Mouse (Mus musculus) 3T3-L1 (cell line): ENCODE data around the gene Axin2.
A peak's percentile ranks its signal among the peaks of the same experiment; 100 is the strongest.

Source experiments
- DNase-seq: peaks from one replicate; pipeline ENCODE4 v3.0.0-alpha.2; 2015; ENCODE audit warnings: low read depth, low spot score

The Axin2 gene

GRCm38 (mm10) chr11:108973459-108973858, 53.3 kb downstream of the Axin2 start:
- no peak for DNase-seq

GRCm38 (mm10) chr11:108973866-108974265, 53.7 kb downstream of the Axin2 start:
- DNase-seq = no peak

GRCm38 (mm10) chr11:108975583-108975982, 55.4 kb downstream of the Axin2 start:
- DNase-seq = no peak

- peak; percentile 32 for DNase-seq
Measured at GRCm38 (mm10) chr11:108980530-108980929, 60.4 kb downstream of the Axin2 start.

- DNase-seq = no peak
Measured at GRCm38 (mm10) chr11:108981012-108981411, 60.9 kb downstream of the Axin2 start.

GRCm38 (mm10) chr11:108983409-108984064, 63.4 kb downstream of the Axin2 start:
- no peak for DNase-seq

GRCm38 (mm10) chr11:108984711-108985419, 64.7 kb downstream of the Axin2 start:
- DNase-seq = no peak

- no peak for DNase-seq
Measured at GRCm38 (mm10) chr11:108985836-108986235, 65.7 kb downstream of the Axin2 start.

GRCm38 (mm10) chr11:108987226-108987625, 67.1 kb downstream of the Axin2 start:
- no peak for DNase-seq

GRCm38 (mm10) chr11:108987705-108988104, 67.6 kb downstream of the Axin2 start:
- no peak for DNase-seq

GRCm38 (mm10) chr11:108988258-108988657, 68.1 kb downstream of the Axin2 start:
- DNase-seq = no peak

GRCm38 (mm10) chr11:108989940-108990339, 69.8 kb downstream of the Axin2 start:
- DNase-seq = no peak

- DNase-seq = no peak
Measured at GRCm38 (mm10) chr11:108993414-108993813, 73.3 kb downstream of the Axin2 start.

GRCm38 (mm10) chr11:108995196-108995989, 75.2 kb downstream of the Axin2 start:
- no peak for DNase-seq

- DNase-seq = no peak
Measured at GRCm38 (mm10) chr11:108995990-108996533, 75.9 kb downstream of the Axin2 start.

- DNase-seq = no peak
Measured at GRCm38 (mm10) chr11:108997816-108998215, 77.7 kb downstream of the Axin2 start.
